Mouse (Mus musculus): ENCODE data around the gene Rmi1.

DNA sequence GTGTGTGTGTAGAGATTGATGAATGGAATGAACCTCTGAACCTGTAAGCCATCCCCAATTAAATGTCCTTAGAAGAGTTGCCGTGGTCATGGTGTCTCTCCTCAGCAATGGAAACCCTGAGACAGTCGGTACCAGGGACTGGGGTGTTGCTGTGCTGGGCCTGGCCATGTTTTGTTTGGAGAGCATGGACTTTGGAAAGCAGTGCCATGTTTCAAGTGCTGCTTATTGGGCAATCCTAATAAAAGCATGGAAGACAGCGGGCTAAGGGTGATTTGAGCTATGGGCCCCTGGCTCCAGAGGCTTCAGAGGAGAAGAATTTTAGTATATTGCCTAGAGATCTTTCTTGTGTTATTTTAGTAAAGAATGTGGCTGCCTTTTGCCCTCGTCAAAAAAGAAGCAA lies 9.0 kb downstream of the Rmi1 start:
- no peak for TF ChIP-seq CTCF (IDR thresholded peaks at IDR 0.05; ENCODE audit: low read depth, low read length)
- TF ChIP-seq POLR2A (IDR thresholded peaks at IDR 0.05; ENCODE audit: extremely low read depth, insufficient read depth, low read length), result no peak
